Mouse (Mus musculus) liver, adult 2 months (tissue): Measurements from ENCODE around the gene Slc7a11. TPM values are rescaled to one million over a fixed set of nuclear protein-coding genes. Genes with fewer than 3 reads are reported as not detected.

ENCODE experiments used
- DNase-seq: peaks from one replicate; pipeline ENCODE4 v3.0.0-alpha.2; 2011; ENCODE audit warnings: low read depth, low spot score; ENCODE audit errors: extremely low read depth
- H3K27ac ChIP-seq: fragments of 200-500 bp; replicated peaks from 2 replicates; pipeline ENCODE4 v1.5.1; 2012; ENCODE audit warnings: low read depth, mild to moderate bottlenecking, control low read depth, inconsistent platforms, low read length; ENCODE audit not compliant: insufficient read depth
- H3K27me3 ChIP-seq: fragments of 200-500 bp; 2 replicates; pipeline ENCODE4 v1.6.1; 2012; ENCODE audit warnings: mild to moderate bottlenecking, moderate library complexity, low read length, inconsistent platforms; ENCODE audit not compliant: control insufficient read depth, insufficient read depth
- H3K36me3 ChIP-seq: fragments of 200-500 bp; 2 replicates; pipeline ENCODE4 v1.6.1; 2012; ENCODE audit warnings: low read length, inconsistent platforms; ENCODE audit not compliant: control insufficient read depth, insufficient read depth
- H3K4me1 ChIP-seq: fragments of 200-500 bp; 2 replicates; pipeline ENCODE4 v1.6.1; 2011; ENCODE audit warnings: low read length; ENCODE audit not compliant: control insufficient read depth, insufficient read depth
- H3K4me3 ChIP-seq: fragments of 200-500 bp; 2 replicates; pipeline ENCODE4 v1.5.1; 2011; ENCODE audit warnings: low read depth, mild to moderate bottlenecking, control low read depth, low read length, moderate library complexity; ENCODE audit not compliant: insufficient read depth
- H3K79me2 ChIP-seq: fragments of 200-500 bp; 2 replicates; pipeline ENCODE4 v1.6.1; 2012; ENCODE audit warnings: inconsistent platforms, mild to moderate bottlenecking, low read length, moderate library complexity; ENCODE audit not compliant: control insufficient read depth, insufficient read depth
- H3K9ac ChIP-seq: fragments of 200-500 bp; 2 replicates; pipeline ENCODE4 v1.6.1; 2012; ENCODE audit warnings: low read depth, mild to moderate bottlenecking, control low read depth, inconsistent platforms, low read length
- CTCF ChIP-seq: fragments of 200-500 bp; IDR thresholded peaks from 2 replicates; pipeline ENCODE4 v1.5.1; 2011; ENCODE audit warnings: low read depth, low read length, control low read depth
- POLR2A ChIP-seq: fragments of 200-500 bp; IDR thresholded peaks from 2 replicates; pipeline ENCODE4 v1.6.1; 2011; ENCODE audit warnings: low read length, control low read depth; ENCODE audit not compliant: insufficient read depth; ENCODE audit errors: extremely low read depth
- WGBS: fragments of 180-500 bp; shearing (Covaris S2); methylation state at CpG from one replicate; pipeline ENCODE4 v1.1.7; 2018; 5-methylcytosine and 5-hydroxymethylcytosine counted together
- polyA plus RNA-seq: library from polyadenylated mRNA; depleted of rRNA; stranded (reverse); fragments of >200 nt; gene quantifications from 2 replicates; pipeline ENCODE4 v1.2.3, GENCODE M21; 2012
- total RNA-seq: library from RNA; depleted of rRNA; stranded (reverse); fragments of >200 nt; gene quantifications from 2 replicates; pipeline ENCODE4 v1.2.3, GENCODE M21; 2014

Slc7a11 gene
- total and polyA plus RNA-seq, 2 experiments, result under 0.01 TPM; not detected in 1

DNA sequence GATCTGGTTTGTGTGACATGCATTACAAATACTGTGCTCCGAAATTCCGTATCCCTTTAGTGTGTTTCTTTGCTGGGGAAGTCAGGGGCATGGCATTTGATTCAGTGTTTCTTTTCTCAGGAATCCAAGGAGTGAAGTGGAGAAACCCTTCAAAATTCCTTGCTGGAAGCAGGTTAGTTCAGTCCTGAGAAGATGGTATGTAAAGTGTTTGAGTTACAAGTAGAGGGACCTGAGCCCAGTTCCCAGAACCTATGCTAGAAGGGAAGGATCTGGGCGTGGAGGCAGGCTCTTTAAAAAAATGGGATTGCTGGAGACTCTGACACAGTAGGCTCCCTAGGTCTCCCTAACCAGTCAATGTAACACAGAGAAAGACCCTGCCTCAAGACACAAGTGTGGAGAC, 572.6 kb downstream of the Slc7a11 start:
- no peaks in the 10 kb centered on the region for H3K36me3 ChIP-seq
- no peaks in the 10 kb centered on the region for H3K4me1 ChIP-seq
- 79% methylated on average over 3 of the region's 3 CpGs for WGBS
- H3K27ac ChIP-seq, result no peak overlapping the region
- TF ChIP-seq POLR2A (no peak), CTCF (no peak)
- no peak overlapping the region for H3K9ac ChIP-seq
- no peak overlapping the region for H3K4me3 ChIP-seq
- no peaks in the 10 kb centered on the region for H3K79me2 ChIP-seq
- H3K27me3 ChIP-seq, result no peaks in the 10 kb centered on the region
- DNase-seq, result no peak

DNA sequence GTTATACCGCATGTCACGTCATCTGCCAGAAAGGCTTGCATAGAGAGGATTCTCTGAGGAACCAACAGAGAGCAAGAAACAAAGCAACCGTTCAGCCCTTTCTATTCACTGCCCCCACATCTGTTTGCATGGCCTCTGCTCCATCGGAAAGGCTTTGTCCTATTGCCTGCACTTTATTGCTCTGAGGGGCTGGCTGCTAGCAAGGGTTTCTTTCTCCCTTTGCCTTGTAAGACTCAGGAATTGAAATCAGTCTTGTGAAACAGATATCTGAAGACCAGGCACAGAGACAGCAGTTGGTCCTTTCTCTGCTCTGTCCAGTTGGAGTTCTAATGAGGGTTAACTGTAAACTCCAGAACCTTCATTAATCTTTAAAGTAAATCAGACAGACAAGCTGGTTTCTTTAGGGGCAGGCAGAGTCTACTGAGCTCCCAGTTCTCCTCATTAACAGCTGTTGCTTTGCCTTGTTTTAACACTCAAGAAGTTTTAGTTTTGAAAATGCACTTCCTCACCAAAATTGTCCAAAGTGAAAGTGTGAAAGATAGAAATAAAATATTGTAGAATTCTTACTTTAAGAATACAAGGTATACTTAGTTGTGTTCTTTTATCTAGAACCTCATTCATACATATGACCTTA, 575.3 kb downstream of the Slc7a11 start:
- Histone ChIP-seq H3K27me3 (no peaks in the 10 kb centered on the region), H3K36me3 (no peaks in the 10 kb centered on the region), H3K79me2 (no peaks in the 10 kb centered on the region), H3K27ac (no peak overlapping the region), H3K4me3 (no peak overlapping the region), H3K9ac (no peak overlapping the region), H3K4me1 (no peaks in the 10 kb centered on the region)
- WGBS, result 43% methylated on average over 4 of the region's 4 CpGs
- TF ChIP-seq CTCF (no peak), POLR2A (no peak)
- DNase-seq, result no peak

- WGBS, result 51% methylated on average over 7 of the region's 7 CpGs
- no peak for DNase-seq
- no peaks in the 10 kb centered on the region for H3K79me2 ChIP-seq
- H3K4me3 ChIP-seq, result no peak overlapping the region
- H3K36me3 ChIP-seq, result no peaks in the 10 kb centered on the region
- no peak overlapping the region for H3K27ac ChIP-seq
- no peaks in the 10 kb centered on the region for H3K4me1 ChIP-seq
- no peak for TF ChIP-seq CTCF
- TF ChIP-seq POLR2A, result no peak
- no peaks in the 10 kb centered on the region for H3K27me3 ChIP-seq
- H3K9ac ChIP-seq, result no peak overlapping the region
Measured at GRCm38 (mm10) chr3:49867147-49867950, 576.1 kb downstream of the Slc7a11 start.

DNA sequence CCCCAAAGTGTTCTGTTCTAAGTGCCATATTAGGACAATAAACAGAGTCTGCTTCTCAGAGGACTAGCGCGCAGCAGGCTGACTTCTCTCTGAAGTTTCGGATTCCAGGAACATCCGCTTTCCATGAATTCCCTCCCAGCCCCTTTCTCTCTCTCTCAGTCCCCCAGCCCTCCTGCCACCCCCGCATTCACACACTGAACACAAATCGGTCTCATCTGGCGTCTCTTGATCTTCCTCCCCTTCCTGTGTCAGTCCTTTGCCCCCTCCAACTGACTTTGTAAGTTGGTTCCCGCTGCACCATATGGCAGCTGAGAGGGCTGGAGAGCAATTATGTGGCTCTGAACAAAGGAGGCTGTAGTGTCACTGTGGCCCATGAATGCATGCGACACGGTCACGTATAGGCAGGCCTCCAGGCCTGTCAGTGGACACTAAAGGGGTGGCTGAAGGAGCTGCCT, 577.3 kb downstream of the Slc7a11 start:
- Histone ChIP-seq H3K4me1 (no peaks in the 10 kb centered on the region), H3K79me2 (no peaks in the 10 kb centered on the region), H3K36me3 (no peaks in the 10 kb centered on the region), H3K4me3 (no peak overlapping the region), H3K27ac (no peak overlapping the region), H3K9ac (no peak overlapping the region), H3K27me3 (no peaks in the 10 kb centered on the region)
- peak; percentile 10 for DNase-seq
- 69% methylated on average over 11 of the region's 11 CpGs for WGBS
- TF ChIP-seq POLR2A, result no peak
- TF ChIP-seq CTCF, result no peak

DNA sequence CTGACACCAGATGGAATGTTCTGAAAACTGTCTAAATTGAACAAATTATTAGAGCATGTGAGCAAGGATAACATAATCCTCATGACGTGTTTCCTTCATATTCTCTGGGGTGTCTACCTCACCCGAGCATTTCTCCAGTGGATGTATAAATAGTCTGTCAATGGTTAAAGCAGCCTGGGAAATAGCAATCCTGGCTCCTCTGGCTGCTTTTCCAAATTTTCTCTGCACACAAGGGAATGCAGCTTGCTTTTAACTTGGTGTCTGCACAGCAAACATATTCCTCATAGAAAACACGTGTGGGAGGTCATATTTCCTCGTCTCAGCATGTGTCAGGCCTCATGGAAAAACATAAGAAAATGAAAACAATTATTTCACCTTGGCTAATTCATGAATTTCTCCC, 586.6 kb downstream of the Slc7a11 start:
- Histone ChIP-seq H3K4me3 (no peak overlapping the region), H3K27ac (no peak overlapping the region), H3K36me3 (no peaks in the 10 kb centered on the region), H3K27me3 (no peaks in the 10 kb centered on the region), H3K9ac (no peak overlapping the region), H3K79me2 (no peaks in the 10 kb centered on the region), H3K4me1 (no peaks in the 10 kb centered on the region)
- TF ChIP-seq POLR2A, result no peak
- TF ChIP-seq CTCF, result no peak
- 50% methylated on average over 4 of the region's 4 CpGs for WGBS
- DNase-seq, result no peak

- DNase-seq, result peak; percentile 33
- WGBS, result 70% methylated on average over 2 of the region's 2 CpGs
Measured at GRCm38 (mm10) chr3:49854277-49854676, 589.1 kb downstream of the Slc7a11 start.

More at GRCm38 (mm10) chr3:49854277-49854676, 589.1 kb downstream of the Slc7a11 start:
- no peaks in the 10 kb centered on the region for H3K4me1 ChIP-seq
- no peaks in the 10 kb centered on the region for H3K27me3 ChIP-seq
- no peak overlapping the region for H3K9ac ChIP-seq
- H3K27ac ChIP-seq, result no peak overlapping the region
- no peak for TF ChIP-seq POLR2A
- TF ChIP-seq CTCF, result no peak
- H3K36me3 ChIP-seq, result no peaks in the 10 kb centered on the region
- no peaks in the 10 kb centered on the region for H3K79me2 ChIP-seq
- H3K4me3 ChIP-seq, result no peak overlapping the region
